Mouse (Mus musculus) cerebellum, adult 8-10 months (tissue): ENCODE measurements around the gene Capzb.

Experiments
- DNase-seq: peaks from one replicate; pipeline ENCODE4 v3.0.0; 2022

Capzb gene

DNA sequence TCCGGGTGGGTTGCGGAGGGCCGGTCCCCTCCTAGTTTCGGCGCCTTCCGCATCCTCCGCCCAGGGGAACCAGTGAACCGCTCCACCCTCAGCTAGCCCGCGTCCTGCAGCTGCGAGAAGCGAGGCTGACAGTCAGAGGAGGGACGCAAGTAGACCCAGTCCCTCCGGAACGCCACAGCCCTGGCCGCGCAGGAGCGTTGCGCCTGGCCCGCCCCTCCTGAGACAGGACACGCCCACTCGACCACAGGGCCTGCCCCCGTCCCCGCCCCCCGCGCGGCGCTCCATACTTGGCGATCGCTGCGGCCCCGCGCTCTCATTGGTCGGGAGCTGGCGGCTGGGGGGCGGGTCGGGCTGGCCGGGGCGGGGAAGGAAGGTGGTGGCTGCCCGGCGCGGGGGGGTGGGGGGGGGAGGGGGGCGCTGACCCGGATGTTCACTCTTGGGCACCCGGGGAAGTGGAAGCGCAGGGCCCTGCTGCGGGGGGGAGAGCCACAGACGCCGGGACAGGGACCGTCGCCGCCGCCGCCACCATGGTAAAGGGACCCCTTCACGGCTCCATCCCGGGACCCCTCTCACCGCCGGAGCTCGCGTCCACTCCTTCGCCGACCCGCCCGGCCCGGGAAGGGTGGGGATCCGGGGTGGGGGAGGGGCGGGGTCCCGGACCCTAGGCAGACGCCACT is at the start of gene Capzb:
TSS of gene Capzb (plus strand) at position 401 of the 677 bp plus-strand sequence.
- peak; percentile 92 for DNase-seq

- DNase-seq: no peak
These were observed 49.7 kb upstream of the Capzb start for GRCm38 (mm10) chr4:139142985-139143384.

DNA sequence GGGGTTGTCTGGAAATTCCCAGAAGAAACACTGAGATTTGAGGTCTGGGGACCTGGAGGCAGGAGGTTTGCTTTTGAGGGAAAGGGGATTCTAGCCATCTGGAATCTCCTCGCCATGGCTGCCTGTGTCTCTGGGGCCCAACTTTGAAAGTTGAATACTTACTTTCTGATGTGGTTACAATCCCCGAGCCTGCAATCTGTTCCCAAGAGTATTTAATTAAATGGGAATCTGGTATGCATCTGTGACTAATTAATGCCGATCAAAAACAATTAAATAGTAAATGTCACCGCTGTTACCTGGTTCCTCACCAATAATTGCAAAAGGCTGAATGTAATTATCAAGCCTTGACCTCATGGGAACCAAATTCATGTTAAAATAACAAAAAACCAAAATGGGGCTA is 48.1 kb upstream of the Capzb start:
- no peak for DNase-seq

DNA sequence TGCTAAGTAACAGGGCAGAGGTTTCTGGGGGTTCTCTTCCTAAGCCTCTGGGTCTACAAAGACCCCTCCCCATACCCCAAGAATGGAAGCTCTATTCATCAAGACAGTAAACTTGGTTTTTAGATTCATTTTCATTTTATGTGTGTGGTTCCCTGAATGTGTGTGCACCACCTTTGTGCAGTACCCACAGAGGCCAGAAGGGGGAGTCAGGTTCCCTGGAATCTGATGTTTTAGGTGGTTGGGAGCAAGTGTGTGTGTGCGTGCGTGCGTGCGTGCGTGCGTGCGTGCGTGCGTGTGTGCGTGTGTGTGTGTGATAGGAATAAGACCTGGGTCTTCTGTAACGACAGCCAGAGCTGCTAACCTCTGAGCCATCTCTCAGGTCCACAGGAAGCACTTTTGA is 47.5 kb upstream of the Capzb start:
- DNase-seq: no peak

DNA sequence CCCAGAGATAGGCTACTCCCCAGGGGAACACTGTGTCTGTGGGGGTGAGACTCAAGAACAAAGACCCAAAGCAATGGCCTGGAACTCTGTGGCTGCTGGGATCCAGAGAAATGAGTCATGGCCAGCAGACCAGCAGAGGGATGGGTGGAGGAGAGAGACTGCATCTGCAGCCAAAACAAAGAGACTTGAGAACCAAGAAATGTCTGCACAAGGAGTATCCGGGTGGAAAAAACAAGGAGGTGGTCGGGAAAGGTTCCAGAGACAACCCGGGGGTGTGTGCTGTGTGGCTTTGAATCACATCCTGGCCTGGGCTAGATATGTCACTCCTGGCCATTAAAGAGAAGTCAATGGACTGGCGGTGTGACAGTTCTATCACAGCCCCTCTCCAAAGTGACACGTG is 45.9 kb upstream of the Capzb start:
- DNase-seq: no peak

DNA sequence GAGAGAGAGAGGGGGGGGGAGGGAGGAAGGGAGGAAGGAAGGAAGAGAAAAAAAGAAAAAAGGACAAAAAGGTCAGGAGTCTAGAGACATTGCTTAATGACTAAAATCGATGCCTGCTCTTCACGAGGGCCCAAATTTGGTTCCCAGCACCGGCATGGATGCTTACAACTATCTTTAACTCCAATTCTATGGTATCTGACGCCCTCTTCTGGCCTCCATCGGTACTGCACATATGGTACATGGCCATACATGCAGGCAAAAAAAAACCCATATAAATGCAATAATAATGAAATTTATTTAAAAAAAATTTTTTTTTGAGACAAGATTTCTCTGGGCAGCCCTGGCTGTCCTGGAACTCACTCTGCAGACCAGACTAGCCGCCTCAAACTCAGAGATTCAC is 41.3 kb upstream of the Capzb start:
- DNase-seq: no peak

GRCm38 (mm10) chr4:139154576-139155307 is 38.0 kb upstream of the Capzb start:
- DNase-seq: no peak

GRCm38 (mm10) chr4:139156538-139156937 is 36.2 kb upstream of the Capzb start:
- no peak for DNase-seq

GRCm38 (mm10) chr4:139158350-139158749 is 34.3 kb upstream of the Capzb start:
- no peak for DNase-seq

DNA sequence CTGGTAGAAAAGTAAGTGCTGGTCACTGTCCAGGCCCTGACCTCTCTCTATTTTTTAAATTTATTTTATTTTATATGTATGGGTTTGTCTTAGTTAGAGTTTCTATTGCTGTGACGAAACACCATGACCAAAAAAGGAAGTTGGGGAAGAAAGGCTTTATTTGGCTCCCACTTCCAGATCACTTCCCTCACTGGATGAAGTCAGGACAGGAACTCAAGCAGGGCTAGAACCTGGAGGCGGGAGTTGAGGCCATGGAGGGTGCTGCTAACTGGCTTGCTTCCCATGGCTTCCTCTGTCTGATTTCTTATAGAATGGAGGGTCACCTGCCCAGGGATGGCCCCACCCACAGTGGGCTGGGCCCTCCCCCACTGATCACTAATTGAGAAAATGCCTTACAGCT is 31.6 kb upstream of the Capzb start:
- no peak for DNase-seq

DNA sequence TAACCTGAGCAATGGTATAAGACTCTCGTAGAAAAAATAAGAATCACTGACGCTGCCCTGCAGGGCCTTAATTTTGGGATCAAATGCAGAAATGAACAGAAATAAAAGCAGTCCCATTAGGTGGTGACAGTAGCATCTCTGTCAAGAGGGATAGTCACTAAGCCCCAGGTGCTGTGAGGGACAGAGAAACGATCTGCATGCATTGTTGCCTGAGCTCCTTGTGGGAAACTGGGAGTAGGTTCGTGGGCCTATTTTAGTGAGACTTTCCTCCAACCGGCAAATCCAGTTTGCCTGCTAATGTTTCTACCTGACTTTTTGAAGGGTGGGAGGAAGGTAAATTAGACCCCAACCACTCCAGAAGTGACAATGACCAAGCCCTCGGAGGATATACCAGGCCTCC is 28.6 kb upstream of the Capzb start:
- DNase-seq: no peak

DNA sequence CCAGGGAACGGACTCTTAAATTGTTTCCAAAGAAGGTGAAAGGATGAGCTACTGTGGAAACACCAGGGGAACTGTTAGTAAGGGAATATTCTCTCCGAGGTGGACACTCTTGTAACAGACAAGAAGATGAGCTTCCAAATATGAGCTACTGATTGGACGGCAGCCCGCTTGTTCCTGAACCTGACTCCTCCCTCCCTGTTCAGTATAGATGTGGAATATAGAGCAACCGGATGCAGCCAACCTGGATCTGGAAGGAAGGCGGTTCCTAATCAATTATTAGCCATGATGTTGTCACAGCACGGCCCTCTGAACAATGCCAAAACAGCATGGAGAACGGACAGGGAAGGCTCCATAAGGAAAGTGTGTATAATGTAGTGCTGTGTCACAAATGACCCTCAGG is 27.4 kb upstream of the Capzb start:
- no peak for DNase-seq

DNA sequence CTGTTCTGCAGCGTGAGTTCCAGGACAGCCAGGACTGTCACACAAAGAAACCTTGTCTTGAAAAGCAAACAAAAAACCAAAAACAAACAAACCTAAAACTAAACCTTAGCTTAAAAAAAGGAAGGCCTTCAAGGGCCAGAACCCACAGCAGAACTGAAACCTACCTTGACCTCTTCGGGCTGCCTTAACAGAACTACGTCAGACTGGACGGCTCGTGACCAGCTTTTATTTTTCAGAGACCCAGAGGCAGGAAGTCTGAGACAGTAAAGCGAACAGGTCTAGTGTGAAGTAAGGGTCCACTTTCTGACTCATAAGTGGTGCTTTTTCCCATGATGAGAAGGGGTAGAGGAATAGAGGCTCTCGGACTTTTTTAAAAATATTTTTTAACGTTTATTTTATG is 26.5 kb upstream of the Capzb start:
- DNase-seq: no peak

DNA sequence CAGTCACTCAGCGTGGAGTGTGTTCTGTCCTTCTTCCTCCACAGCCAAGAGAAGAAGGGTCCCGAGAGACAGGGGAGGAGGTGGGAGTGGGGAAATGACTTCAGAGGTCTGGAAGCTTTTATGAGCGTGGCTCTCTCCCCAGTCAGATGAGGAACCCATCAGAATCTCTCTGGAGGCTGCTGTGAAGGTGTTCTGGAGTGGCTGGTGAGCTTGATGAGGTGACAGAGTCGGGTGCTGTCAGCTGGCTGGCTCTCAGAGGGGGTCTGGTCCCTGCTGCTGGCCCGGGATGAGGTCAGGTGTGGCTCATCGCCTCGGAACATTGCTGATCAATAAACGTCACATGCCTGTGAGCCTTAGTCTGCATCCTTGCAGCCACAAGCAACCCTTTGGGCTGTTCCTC is 25.6 kb upstream of the Capzb start:
- no peak for DNase-seq

DNA sequence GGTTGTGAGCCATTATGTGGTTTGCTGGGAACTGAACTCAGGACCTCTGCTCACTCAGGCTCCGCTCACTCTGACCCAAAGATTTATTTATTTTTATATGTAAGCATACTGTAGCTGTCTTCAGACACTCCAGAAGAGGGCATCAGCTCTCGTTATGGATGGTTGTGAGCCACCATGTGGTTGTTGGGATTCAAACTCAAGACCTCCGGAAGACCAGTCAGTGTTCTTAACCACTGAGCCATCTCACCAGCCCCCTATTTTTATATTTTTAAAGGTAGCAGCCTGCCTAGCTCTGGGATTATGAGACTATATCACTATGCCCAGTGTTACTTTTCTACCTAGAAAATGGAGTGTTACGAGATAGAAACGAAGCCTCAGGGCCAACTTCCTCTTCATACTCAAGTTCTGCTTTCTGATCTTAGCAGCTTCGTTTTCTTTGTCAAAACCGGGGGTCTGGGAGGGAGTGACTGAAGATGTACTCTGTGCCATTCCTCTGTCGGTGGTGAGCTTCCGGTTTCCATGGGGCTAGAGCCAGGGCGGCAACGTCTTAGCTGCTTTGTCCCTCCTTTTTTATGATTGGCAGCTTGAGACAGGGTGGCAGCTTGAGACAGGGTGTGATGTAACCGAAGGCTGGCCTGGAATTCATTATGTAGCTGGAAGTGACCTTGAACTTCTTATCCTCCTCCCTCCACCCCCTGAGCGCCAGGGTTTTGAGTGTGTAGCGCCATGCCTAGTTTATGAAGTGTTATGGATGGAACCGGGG is 23.5 kb upstream of the Capzb start:
- DNase-seq: no peak

DNA sequence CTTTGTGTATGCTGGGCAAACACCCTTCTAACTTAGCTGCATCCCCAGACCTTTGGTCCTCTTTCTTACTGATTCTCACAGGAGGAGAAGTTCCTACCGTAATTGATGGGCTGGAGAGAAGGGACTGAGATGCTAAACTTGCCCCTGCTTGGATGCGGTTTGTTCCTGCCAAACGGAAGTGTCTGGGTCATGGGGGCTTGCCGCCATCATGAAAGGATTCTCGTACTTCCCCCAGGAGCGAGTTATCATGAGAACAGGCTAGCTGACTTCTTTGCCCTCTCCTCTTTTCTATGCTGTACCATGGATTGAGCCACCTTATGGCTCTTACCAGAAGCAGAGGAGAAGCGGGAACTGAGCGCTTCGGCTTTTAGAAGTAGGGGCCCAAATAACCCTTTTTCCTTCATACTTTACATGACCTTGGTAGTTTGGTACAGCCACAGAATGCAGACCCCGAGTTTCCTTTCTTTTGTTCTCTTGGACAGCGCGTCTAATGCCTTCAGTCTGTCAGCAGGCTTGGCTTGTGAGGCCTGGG is 22.9 kb upstream of the Capzb start:
- DNase-seq: no peak

GRCm38 (mm10) chr4:139175061-139175971 is 17.4 kb upstream of the Capzb start:
- DNase-seq: no peak

GRCm38 (mm10) chr4:139176023-139176422 is 16.7 kb upstream of the Capzb start:
- DNase-seq: no peak

GRCm38 (mm10) chr4:139177921-139178320 is 14.8 kb upstream of the Capzb start:
- no peak for DNase-seq

GRCm38 (mm10) chr4:139178377-139178776 is 14.3 kb upstream of the Capzb start:
- DNase-seq: no peak

DNA sequence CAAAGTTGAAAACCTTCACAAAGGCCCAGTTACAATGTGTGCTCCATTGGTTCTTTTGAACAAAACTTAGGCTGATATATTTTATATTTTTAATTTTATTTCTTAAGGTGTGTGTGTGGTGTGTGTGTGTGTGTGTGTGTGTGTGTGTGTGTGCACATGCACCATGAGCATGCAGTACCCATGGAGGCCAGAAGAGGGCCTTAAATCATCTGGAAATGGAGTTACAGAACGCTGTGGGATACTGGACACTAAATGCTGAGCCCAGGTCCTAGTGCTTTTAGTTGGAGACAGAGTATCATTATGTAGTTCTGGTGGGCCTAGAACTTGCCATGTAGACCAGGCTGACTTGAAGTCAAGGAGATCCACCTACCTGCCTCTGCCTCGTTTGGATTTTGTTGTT is 13.5 kb upstream of the Capzb start:
- no peak for DNase-seq
